Mouse (Mus musculus) mesoderm, embryonic 11.5 days (tissue): Measurements from ENCODE around the gene Prcp.
A peak's percentile ranks its signal among the peaks of the same experiment; 100 is the strongest.

Experiments
- DNase-seq: peaks from one replicate; pipeline ENCODE4 v3.0.0-alpha.2; 2012; ENCODE audit warnings: low read depth, low spot score

Gene Prcp

GRCm38 (mm10) chr7:92874116-92874675, at the start of gene Prcp, which contains the start of gene Ddias:
Gene Prcp (plus strand): TSS chr7:92874470.
Gene Ddias (minus strand): TSS chr7:92874247.
- DNase-seq, result peak; percentile 97

DNA sequence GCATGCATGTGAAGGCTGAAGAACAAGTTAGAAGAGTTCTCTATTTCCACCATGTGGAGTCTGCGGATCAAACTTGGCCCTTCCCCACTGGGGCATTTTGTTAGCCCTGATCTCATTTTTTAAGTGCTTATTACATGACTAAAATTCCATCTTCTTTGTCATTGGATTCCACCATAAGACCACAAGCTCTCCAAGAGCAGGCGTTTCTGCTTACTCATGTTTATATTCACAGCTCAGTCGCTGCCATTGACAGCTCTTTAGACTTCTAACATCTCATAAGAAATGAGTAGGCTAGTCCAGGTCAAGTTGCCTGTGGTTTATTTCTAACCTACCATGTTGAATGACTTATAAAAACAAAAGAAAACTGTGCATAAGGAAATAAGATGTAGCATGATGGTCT, 48.0 kb upstream of the Prcp start:
- DNase-seq, result no peak

GRCm38 (mm10) chr7:92827981-92828380, 46.3 kb upstream of the Prcp start:
- peak; percentile 4 for DNase-seq

DNA sequence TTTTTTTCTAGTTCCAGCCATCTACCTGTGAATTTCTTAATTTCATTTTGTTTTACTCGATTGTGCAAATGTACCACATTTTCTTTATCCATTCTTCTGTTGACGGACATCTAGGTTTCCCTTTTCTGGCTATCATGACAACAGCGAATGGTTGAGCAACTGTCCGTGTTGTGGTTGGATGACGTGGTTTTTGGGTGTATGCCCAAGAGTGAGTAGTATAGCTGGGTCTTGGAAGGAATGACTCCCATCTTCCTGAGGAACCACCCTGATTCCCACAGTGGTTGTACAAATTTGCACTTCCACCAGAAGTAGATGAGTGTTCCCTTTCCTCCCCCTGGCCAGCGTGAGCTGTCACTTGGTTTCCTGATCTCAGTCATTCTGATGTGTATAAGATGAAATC, 41.9 kb upstream of the Prcp start:
- no peak for DNase-seq

DNA sequence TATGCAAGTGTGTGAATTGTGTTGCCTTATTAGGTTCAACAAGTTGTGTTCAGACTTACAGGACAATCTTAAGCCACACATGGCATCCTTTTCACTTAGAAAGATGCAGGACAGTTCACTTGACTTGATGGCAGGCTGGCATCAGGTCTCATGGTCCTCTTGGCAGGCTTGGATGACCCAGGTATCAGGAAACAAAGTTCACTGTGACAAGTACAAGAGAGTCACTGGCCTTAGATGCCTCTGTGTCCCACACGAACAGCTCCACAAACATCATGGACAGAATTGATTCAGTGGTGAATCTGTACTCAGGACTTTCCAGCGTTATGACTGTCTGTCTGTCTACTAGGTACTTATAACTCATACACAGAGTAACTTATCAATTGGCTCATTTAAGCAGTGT, 39.9 kb upstream of the Prcp start:
- DNase-seq, result no peak

GRCm38 (mm10) chr7:92836447-92836846, 37.8 kb upstream of the Prcp start:
- DNase-seq, result no peak

DNA sequence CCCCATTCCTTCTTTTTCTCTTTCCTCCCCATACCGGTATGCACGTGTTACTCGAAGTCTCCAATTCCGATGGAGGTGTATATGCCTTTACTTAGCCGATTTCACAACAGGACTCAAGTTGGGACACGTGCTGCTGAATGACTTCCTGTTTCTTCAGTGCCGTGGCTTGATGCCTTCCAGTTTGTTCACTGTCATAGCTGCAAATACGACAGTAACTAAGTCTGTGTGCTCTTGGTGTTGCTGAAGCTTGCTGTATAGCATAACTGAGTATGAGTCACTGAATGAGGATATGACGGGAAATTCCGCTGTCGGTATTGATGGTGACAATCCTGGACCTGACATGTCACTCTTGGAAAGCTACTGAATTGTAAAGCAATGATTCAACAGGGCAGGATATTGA, 37.0 kb upstream of the Prcp start:
- DNase-seq, result no peak

DNA sequence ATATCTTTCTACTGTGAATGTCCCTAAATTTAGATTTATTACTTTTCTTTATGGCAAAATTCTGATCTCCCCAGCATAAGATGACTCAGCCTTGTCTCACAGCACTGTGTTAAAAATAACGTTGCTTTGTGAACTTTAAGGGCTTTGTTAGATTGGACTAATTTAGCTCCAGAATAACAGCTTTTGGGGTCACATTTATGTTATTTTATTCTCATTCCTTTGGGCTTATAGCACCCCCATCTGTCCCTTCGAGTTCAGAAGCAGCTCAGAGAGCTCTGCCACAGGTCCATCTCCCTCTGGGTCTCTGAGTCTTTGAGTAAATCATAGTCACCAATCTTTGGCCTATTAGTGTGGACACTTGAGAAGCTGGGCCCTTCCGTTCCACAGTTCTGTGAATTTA, 36.4 kb upstream of the Prcp start:
- no peak for DNase-seq

DNA sequence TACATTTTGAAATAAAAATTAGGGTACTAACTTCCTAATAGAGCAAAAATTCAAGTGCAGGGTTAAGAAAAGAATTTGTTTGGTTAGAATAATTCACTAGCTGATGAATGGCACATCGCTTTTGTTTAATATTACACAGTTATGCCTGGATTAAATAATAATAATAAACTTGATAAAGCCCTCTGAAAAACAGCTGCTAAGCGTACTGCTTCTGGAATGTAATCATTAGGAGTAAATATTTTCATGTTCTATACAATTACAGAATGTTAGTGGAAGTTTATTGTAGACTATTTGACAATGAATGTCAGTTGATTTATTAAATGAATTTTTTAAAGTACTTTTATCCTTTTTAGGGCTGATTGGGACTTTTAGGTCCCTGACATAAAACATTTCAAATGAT, 32.0 kb upstream of the Prcp start:
- no peak for DNase-seq

- DNase-seq, result no peak
Observed at GRCm38 (mm10) chr7:92848246-92848645, 26.0 kb upstream of the Prcp start.

GRCm38 (mm10) chr7:92866526-92866925, 7.7 kb upstream of the Prcp start:
- peak; percentile 46 for DNase-seq

GRCm38 (mm10) chr7:92870161-92870560, 4.1 kb upstream of the Prcp start:
- no peak for DNase-seq

- no peak for DNase-seq
Observed at GRCm38 (mm10) chr7:92871596-92871995, 2.7 kb upstream of the Prcp start.

- peak; percentile 94 for DNase-seq
Observed at GRCm38 (mm10) chr7:92874761-92875408, 615 bp downstream of the Prcp start.

DNA sequence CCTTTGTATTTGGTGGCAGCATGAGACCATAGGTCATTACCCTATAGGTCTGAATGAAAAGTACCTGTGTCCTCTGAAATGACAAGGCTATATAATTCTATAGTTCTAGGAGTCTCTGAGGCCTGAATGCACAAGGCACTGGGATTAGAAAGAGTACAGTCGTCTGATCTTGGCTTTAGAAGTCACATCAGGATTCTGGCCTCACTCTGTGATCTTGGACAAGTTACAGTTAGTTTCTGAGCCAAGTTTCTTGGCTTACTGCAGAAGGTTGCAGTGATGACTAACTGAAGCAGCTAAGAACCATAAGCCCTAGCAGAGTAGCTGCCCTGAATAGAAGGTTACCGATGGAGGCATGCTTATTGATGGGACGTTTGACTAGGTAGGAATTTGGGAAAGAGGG, 1.8 kb downstream of the Prcp start:
- no peak for DNase-seq

GRCm38 (mm10) chr7:92876538-92876937, 2.3 kb downstream of the Prcp start:
- no peak for DNase-seq

- DNase-seq, result no peak
Observed at GRCm38 (mm10) chr7:92878575-92879285, 4.5 kb downstream of the Prcp start.

- no peak for DNase-seq
Observed at GRCm38 (mm10) chr7:92883850-92884716, 9.8 kb downstream of the Prcp start.

DNA sequence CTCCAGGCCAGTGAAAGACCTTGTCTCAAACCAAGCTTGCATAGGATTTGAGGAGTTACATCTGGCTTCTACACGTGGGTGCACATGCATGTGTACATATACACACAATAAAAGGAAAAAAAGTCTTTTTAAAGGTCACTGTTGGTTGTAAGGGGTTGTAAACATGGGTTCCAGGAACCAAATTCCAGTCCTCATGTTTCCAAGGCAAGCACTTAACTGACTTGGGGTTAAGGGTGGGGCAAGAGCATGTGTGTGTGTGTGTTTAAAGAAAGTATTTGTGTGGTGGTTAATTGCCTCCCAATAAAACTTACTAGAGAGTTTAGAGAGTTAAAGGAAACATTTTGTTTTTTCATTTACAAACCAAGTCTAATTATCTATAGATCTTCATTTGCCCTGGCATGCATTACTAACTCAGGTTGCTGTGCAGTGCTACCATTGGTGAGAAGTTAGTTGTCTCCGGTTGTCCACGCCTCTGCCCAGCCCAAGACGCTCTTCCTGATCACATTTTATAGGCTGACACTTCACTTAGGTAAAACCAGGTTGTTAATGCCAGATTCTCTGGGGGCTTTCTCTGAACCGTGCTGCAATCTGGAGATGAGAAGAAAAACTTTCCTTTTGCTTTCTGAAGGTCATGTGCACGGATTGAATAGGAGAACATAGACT, 10.9 kb downstream of the Prcp start:
- DNase-seq, result no peak

DNA sequence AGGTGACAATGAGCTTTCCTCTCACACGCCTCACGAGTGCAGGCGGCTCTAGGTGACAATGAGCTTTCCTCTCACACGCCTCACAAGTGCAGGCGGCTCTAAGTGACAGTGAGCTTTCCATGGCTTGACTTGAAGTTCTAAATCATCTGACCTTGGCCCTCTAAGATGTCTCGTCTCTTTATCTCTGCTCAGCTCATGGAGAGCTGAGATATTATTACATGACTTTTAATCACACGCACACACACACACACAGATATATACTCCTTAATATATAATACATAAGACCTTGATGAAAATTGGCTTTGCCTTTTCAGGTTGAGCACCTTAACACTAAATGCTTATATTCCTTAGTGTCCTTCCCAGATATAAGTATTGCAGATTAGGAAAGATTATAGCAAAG, 12.5 kb downstream of the Prcp start:
- no peak for DNase-seq

- DNase-seq, result no peak
Observed at GRCm38 (mm10) chr7:92887230-92887629, 13.0 kb downstream of the Prcp start.

DNA sequence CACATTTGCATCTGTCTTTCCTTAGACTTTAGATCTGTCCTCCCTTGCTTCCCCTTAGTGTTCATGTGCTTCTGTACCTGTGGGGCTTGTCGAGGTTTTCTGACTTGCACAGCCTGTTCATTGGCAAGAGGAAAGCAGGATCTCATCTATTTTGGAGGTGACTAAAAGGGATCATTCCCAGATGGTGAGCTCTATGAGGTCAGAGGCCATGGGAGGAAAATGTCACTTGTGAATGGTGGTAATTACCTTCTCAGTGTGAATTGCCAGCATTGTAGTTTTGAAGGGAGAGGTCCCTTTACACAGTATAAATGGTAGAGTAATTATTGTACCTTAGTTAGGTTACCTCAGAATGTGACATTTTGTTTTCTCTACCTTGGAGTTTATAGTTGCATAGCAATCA, 15.9 kb downstream of the Prcp start:
- no peak for DNase-seq
